Mouse (Mus musculus) midbrain, postnatal 0 days (tissue): ENCODE data around the gene Caskin2. TPM values are rescaled to one million over a fixed set of nuclear protein-coding genes. Genes with fewer than 3 reads are reported as not detected.

Source experiments
- ATAC-seq: fragments of 200-750 bp; cut with Nextera tagmentation; 2 replicates; pipeline ENCODE4 v1.8.0; 2017; ENCODE audit warnings: moderate number of reproducible peaks, mild to moderate bottlenecking, moderate TSS enrichment, moderate library complexity; ENCODE audit not compliant: low FRiP score
- DNase-seq: peaks from one replicate; pipeline ENCODE4 v3.0.0-alpha.2; 2015; ENCODE audit warnings: low spot score
- H3K27ac ChIP-seq: fragments of 300-500 bp; sonication (generic); 2 replicates; pipeline ENCODE4 v1.5.1; 2014; ENCODE audit warnings: low read depth, mild to moderate bottlenecking, low read length, mixed read lengths
- H3K27me3 ChIP-seq: fragments of 300-500 bp; sonication (generic); 2 replicates; pipeline ENCODE4 v1.6.1; 2014; ENCODE audit warnings: low read length, control low read depth, mixed read lengths; ENCODE audit not compliant: insufficient read depth
- H3K36me3 ChIP-seq: fragments of 300-500 bp; sonication (generic); 2 replicates; pipeline ENCODE4 v1.6.1; 2014; ENCODE audit warnings: low read length, control low read depth, mixed read lengths; ENCODE audit not compliant: insufficient read depth
- H3K4me1 ChIP-seq: fragments of 300-500 bp; sonication (generic); 2 replicates; pipeline ENCODE4 v1.6.1; 2014; ENCODE audit warnings: mild to moderate bottlenecking, control low read depth, antibody characterized with exemption, low read length, mixed read lengths; ENCODE audit not compliant: insufficient read depth
- H3K4me2 ChIP-seq: fragments of 300-500 bp; sonication (generic); 2 replicates; pipeline ENCODE4 v1.6.1; 2014; ENCODE audit warnings: low read depth, mild to moderate bottlenecking, low read length, mixed read lengths; ENCODE audit not compliant: poor library complexity, severe bottlenecking
- H3K4me3 ChIP-seq: fragments of 300-500 bp; sonication (generic); 2 replicates; pipeline ENCODE4 v1.5.1; 2014; ENCODE audit warnings: low read depth, mild to moderate bottlenecking, low read length, moderate library complexity
- H3K9ac ChIP-seq: fragments of 300-500 bp; sonication (generic); replicated peaks from 2 replicates; pipeline ENCODE4 v1.6.1; 2014; ENCODE audit warnings: mild to moderate bottlenecking, low read length, moderate library complexity, mixed read lengths; ENCODE audit not compliant: poor library complexity, severe bottlenecking
- H3K9me3 ChIP-seq: fragments of 300-500 bp; sonication (generic); 2 replicates; pipeline ENCODE4 v1.6.1; 2016; ENCODE audit warnings: low read length, control low read depth
- CTCF ChIP-seq: IDR thresholded peaks from 2 replicates; pipeline ENCODE4 v1.5.1; 2016; ENCODE audit warnings: antibody characterized with exemption, mild to moderate bottlenecking
- WGBS: fragments of 180-500 bp; shearing (Covaris S2); extraction: QIAGEN DNeasy Blood & Tissue Kit; methylation state at CpG from one replicate; pipeline ENCODE4 v1.1.7; 2014; 5-methylcytosine and 5-hydroxymethylcytosine counted together
- polyA plus RNA-seq: library from polyadenylated mRNA; unstranded; fragments of >200 nt; fragmentation: Nextera tagmentation; extraction: Ambion mirVana; gene quantifications from 2 replicates; pipeline ENCODE4 v1.2.1, GENCODE M21; 2015
- total RNA-seq: library from RNA; depleted of rRNA; stranded (reverse); fragments of >200 nt; gene quantifications from 2 replicates; pipeline ENCODE4 v1.2.3, GENCODE M21; 2014

The Caskin2 gene
- total and polyA plus RNA-seq, 2 experiments from 2014 or later = 7.2 to 27.9 TPM

DNA sequence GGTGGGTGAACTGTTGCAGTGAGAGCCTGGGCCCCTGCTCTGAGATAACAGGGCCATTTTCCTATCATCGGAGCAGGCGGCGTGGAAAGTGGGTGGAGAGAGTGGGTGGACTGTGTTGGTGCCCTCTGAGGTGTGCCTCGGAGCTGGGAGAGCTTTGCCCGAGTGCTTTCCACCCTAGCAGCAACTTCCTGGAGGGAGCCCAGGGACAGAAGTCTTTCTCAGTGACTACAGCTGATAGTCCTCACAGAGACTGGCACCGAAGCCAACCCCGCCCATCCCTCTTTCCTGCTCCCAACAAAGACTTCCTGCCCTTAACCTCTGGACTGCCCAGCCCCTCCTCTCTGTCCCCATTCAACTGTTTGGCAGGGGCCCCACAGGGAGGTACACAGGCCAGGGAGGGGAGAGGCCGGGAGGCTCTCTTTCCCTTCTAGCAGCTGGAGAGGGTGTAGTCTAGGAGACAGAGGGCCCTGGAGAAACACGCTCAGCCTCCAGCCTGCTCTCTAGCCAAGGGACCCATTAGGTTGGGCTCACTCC is 34.3 kb downstream of the Caskin2 start:
- Histone ChIP-seq H3K4me1 (peaks cover 30% of the 10 kb centered on the region), H3K4me2 (0 out of 2 replicates have a peak overlapping the region, but pooled peaks have one; percentile 9), H3K27me3 (no peaks in the 10 kb centered on the region), H3K36me3 (no peaks in the 10 kb centered on the region), H3K4me3 (no peak overlapping the region), H3K9ac (no peak overlapping the region), H3K27ac (peak overlapping the region; percentile 59; the same call in 1 of the 2 replicates), H3K9me3 (no peaks in the 10 kb centered on the region)
- no peak for TF ChIP-seq CTCF
- ATAC-seq = peak; percentile 66
- 14% methylated on average over 9 of the region's 9 CpGs for WGBS
- peak; percentile 80 for DNase-seq

DNA sequence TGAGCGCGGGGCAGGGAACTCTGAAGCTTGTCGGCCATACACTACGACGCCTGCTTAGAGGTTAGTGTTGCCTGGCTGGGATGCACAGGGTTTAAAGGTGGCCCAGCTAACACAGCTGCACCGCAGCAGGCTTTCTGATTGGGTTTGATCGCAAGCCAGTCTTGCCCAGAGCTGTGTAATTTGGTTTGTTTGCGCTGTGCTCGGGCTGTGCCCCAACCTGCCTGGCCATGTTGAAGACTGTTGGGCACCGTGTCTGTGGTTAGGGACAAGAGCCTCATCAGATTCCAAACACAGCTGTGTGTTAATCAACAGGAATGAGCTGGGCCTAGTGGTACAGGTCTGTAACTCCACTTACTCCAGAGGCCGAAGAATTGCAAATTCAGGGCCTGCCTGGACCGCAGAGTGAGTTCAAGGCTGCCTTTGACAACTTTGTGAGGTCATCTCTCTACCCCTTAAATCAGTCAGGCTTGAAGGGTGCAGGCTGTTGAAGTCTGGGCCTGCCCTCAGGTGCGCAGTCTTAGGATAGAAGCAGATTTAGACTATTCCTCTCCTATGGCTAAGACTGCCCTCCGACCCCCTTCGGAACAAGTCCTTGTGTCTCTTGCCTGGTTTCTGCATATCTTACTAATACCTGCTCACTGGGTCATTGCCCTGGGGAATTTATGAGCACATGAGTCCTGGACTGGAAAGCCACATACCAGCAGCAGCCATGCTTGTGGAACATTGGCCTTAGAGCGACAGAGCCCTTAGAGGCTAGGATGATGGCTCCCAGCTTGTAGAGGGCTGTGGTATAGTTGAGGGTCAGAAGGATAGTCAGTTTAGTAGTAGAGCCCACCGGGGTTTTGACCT is 35.7 kb downstream of the Caskin2 start:
- TF ChIP-seq CTCF = no peak
- Histone ChIP-seq H3K36me3 (no peaks in the 10 kb centered on the region), H3K9me3 (no peaks in the 10 kb centered on the region), H3K9ac (no peak overlapping the region), H3K4me3 (no peak overlapping the region), H3K27me3 (no peaks in the 10 kb centered on the region), H3K4me2 (no peak overlapping the region), H3K27ac (no peak overlapping the region), H3K4me1 (peaks cover 30% of the 10 kb centered on the region)
- ATAC-seq (no peak), DNase-seq (no peak)
- whole genome bisulfite sequencing = 81% methylated on average over 17 of the region's 17 CpGs

DNA sequence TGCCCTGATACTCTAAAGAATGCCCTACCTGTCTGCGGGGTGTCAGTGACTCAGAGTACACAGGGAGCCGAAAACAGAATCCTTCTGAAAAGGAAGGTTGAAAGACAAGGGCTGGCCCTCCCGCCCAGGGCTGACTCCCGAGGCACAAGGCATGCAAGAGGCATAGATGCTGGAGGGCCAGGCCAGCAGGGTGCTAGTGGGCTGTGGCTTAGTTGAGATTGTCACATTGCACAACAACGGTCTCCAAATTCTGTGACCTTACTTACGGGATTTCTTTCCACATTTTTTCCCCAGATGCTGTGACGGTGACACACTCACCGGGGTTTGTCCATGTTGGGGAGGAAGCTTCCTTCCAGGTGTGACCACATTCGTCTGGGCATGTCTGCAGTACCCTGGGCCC is 36.5 kb downstream of the Caskin2 start:
- no peak for ATAC-seq
- Histone ChIP-seq H3K4me3 (no peak overlapping the region), H3K9ac (no peak overlapping the region), H3K4me2 (no peak overlapping the region), H3K27ac (no peak overlapping the region), H3K36me3 (no peaks in the 10 kb centered on the region), H3K4me1 (peaks cover 30% of the 10 kb centered on the region), H3K9me3 (no peaks in the 10 kb centered on the region), H3K27me3 (no peaks in the 10 kb centered on the region)
- TF ChIP-seq CTCF = no peak
- WGBS = 52% methylated on average over 9 of the region's 9 CpGs
- DNase-seq = no peak

DNA sequence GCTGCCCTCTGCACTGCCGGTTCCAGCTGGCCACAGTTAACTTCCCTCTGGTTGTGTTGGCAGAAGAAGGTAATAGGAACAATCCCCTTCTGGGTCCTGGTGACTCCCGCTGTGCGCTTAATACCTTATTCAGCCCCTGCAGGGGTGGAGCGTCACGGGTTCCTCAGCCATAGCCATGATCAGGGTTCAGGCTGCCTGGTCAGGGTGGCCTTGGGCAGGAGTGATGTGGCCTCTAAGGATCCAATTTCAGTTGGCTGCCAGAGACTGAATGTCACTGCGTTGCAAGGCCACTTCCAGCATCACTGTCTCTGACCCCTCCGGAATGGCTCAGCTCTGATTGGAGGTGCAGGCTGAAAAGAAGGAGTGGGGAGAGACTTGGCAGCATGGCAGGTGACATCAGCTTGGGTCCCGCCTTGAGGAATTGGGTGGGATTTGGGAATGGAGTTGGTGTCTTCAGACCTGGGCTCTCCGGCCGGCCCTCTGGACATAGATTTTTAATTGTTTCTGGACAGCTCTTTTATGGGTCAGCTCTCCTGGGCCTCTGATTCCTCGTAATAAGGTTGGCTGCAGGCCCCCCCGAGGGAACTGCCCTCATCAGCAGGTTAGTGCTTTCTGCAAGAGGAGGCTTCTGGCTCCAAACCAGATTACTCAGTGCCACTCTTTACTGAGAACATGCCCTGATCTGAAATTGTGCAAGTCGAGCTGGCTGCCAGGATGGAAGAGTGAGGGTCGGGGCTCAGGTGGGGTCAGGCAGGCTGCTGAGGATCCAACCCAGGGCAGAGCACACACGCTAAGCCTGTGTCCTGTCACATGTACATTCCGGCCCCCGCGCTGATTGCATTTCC is 37.4 kb downstream of the Caskin2 start:
- TF ChIP-seq CTCF = no peak
- DNase-seq (no peak), ATAC-seq (no peak)
- H3K27ac ChIP-seq = no peak overlapping the region
- no peak overlapping the region for H3K4me2 ChIP-seq
- no peaks in the 10 kb centered on the region for H3K27me3 ChIP-seq
- no peak overlapping the region for H3K9ac ChIP-seq
- no peaks in the 10 kb centered on the region for H3K36me3 ChIP-seq
- H3K4me1 ChIP-seq = peaks cover 23% of the 10 kb centered on the region
- H3K9me3 ChIP-seq = no peaks in the 10 kb centered on the region
- WGBS = 40% methylated on average over 18 of the region's 18 CpGs
- peak overlapping the region; percentile 10; the same call in 1 of the 2 replicates for H3K4me3 ChIP-seq

DNA sequence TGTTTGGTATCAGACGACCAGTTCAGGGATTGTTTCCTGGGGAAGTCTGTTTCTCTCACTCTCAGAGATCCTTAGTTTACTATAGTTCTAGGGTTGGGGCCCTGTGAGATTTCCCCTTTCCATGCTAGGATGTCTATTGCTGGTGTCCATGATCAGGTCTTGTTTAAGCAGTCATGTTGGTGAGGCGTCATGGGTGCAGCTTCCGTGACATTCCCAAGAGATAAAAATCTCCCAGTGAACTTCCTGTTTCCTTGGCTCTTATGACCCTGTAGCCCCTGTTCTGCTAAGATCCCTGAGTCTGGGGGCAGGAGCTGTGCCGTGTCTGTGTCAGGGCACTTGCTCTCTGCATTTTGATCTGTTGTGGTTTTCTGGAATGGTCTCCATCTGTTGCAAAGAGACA is 38.8 kb downstream of the Caskin2 start:
- Histone ChIP-seq H3K9me3 (no peaks in the 10 kb centered on the region), H3K4me3 (no peak overlapping the region), H3K27ac (no peak overlapping the region), H3K4me2 (no peak overlapping the region), H3K9ac (no peak overlapping the region), H3K36me3 (no peaks in the 10 kb centered on the region), H3K27me3 (no peaks in the 10 kb centered on the region), H3K4me1 (peaks cover 13% of the 10 kb centered on the region; the same call in 1 of the 2 replicates)
- no peak for TF ChIP-seq CTCF
- 82% methylated on average over 4 of the region's 4 CpGs for WGBS
- DNase-seq (no peak), ATAC-seq (no peak)
